Mouse (Mus musculus) heart, postnatal 36 days (tissue): ENCODE measurements around the gene Slc25a51. TPM values are rescaled to one million over a fixed set of nuclear protein-coding genes. Genes with fewer than 3 reads are reported as not detected.
"Not testable (repeated sequence)": the region's sequence is repeated elsewhere in the genome, so short reads cannot be mapped to it uniquely, and the experiment has no call there.

Experiments
- DNase-seq, 2 experiments: peaks; one replicate each; pipeline ENCODE4 v3.0.0; 2021 to 2022
- intact Hi-C: fragments of 180-260 bp; cut with DNase I; formaldehyde crosslinking; loops from one replicate; pipeline ENCODE4 v1.15.1; 2025
- total RNA-seq, 2 experiments: library from RNA; stranded (reverse); gene quantifications; 2 replicates each; pipeline ENCODE4 v1.2.3; 2021

Gene Slc25a51
- total RNA-seq, 2 experiments from 2014 or later: 107 to 111 TPM

- DNase-seq: no peak
- intact Hi-C loops: loop anchor here (10.0 kb wide), 1 partner anchor 649 kb away; the partner anchor contains the start of gene Zcchc7
These were observed 5.1 kb downstream of the Slc25a51 start for GRCm38 (mm10) chr4:45403499-45403878.

DNA sequence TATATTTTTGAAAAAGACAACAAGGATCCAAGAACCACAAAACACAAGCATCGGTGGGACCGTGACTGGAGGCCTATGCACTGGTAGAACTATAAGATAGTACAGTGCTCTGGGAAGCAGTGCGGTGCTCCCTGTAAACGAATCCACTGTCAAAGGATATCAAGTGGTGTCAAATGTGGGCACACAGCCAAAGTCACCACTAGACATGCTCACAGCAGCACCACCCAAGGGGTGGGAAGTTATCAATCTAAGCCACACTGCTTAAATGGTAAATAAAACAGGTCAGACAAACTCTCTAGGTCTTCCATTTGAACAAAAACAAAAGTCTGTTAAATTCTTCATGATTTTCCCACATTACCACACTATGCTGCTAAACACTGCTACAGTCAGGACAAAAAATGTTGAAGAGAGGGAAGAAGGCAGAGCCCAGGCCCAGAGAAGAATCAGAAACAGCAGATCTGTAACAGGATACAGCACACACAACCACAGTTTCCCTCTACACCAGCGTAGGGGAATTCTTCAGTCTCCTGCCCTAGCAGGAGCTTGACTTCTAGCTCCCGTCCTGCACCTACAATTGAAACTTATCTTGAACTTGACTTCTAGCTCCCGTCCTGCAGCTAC is 5.6 kb downstream of the Slc25a51 start:
- intact Hi-C loops: loop anchor here (10.0 kb wide), 1 partner anchor 648 kb away; the partner anchor contains the start of gene Zcchc7
- DNase-seq: no peak

DNA sequence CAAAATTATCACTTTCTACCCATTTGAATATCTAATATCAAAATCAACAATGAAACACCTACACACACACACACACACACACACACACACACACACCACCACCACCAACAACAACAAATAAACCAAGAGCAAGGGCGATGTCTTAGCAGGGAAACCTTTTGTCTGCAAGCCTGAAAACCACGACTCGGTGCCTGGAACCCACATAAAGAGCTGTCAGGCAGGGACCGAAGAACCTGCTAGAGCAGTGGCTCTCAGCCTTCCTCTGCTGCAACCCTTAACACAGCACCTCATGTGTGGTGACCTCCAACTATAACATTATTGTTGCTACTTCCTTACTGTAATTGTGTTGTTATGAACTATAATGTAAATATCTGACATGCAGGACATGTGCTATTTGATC is 6.3 kb downstream of the Slc25a51 start:
- no peak for DNase-seq
- intact Hi-C loops: loop anchor here (10.0 kb wide), 1 partner anchor 647 kb away; the partner anchor contains the start of gene Zcchc7

- no peak for DNase-seq
- intact Hi-C loops: loop anchor here (10.0 kb wide), 1 partner anchor 645 kb away; the partner anchor contains the start of gene Zcchc7
These were observed 8.9 kb downstream of the Slc25a51 start for GRCm38 (mm10) chr4:45399421-45400210.

- intact Hi-C loops, DNase-seq: not testable (repeated sequence)
These were observed 10.3 kb downstream of the Slc25a51 start for GRCm38 (mm10) chr4:45398315-45398714.

- intact Hi-C loops, DNase-seq: not testable (repeated sequence)
These were observed 12.4 kb downstream of the Slc25a51 start for GRCm38 (mm10) chr4:45396211-45396610.

DNA sequence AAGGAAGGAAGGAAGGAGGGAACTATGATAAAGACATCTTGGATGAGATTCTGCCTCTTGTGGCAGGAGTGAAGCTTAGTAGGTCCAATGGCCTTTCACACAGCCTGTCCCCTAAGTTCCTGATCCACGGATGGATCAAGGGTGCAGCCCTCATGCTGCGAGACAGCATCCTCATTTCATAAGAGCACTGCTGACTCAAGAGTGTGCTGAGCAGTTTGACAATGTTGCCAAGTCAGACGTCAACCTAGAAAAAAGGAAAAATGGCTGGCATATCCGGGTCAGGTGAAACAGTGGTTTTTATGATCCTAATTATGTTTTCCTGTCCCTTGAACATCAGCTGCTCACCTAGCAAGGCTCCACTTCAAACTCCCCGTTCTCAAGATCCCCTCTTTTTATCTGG is 14.9 kb downstream of the Slc25a51 start:
- DNase-seq: no peak
- intact Hi-C loops: no loop called here

DNA sequence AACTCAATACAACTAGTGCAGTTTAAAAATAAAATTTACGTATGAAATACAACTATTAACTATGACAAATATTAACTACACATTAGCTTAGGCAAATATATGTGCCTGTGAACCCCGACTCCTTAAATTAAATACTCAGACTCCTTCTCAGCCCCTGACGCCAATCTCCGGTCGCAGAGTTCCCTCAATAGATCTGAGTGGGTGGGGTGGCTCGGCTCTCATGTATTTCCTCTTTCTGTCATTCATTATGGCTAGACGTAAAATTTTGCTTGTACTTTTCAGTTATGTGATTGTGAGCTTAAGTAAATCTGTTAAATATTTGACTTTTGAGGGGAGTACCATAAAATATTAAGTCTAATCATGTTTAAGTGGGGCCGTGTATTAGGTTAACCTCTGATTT is 15.6 kb downstream of the Slc25a51 start:
- intact Hi-C loops: no loop called here
- no peak for DNase-seq

DNA sequence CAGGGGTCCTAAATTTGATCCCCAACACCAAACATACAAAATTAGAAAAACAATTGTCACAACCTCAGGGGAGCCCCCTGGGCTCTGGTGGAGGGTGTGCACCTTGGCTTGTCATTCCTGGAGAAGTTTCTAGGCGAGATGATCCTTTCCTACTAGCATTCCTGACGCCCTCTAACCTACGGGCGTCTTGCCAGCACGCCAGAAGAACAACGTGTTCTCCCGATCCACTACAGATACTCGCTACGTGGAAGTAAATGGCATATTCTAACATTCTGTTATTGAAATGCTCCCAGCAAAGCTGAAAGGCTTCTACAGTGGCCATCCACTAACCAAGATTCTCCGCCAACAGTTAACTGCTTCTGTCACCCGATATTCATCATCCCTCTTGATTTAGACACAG is 16.0 kb downstream of the Slc25a51 start:
- intact Hi-C loops: no loop called here
- DNase-seq: no peak

DNA sequence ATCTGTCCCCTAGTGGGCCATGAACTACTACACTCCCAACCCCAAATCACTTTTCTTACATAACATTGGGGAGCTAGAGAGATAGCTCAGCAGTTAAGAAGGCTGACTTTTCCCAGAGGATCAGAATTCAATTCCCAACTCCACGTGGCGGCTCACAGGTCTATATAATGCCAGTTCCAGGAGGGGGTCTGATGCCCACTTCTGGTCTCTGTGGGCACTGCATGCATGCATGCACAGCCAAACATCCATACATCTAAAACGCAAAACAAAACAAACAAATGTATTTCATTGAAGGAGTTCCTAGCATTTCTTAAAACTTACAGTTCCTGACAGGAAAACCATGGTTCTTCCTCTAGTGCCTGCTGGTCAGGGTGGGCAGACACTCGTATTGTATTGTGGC is 16.5 kb downstream of the Slc25a51 start:
- intact Hi-C loops: no loop called here
- DNase-seq: no peak

DNA sequence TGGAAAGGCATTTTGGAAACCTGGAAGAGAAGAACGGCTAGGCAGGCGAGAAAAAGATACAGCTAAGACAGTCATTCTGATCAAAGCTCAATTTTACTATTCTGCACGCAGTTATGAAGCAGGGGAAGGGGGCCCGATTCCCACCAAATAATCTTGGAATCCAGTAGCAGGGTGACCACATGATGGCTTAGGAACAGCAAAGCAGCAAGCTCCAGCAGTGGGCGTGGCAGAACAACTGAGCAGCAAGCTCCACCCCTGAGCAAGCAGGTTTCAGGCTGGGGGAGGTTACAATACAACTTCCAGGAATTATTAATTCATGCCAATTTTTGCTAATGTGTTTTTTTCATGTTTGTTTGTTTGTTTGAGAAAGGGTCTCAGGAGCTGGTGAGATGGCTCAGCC is 21.3 kb downstream of the Slc25a51 start:
- intact Hi-C loops, DNase-seq: not testable (repeated sequence)

DNA sequence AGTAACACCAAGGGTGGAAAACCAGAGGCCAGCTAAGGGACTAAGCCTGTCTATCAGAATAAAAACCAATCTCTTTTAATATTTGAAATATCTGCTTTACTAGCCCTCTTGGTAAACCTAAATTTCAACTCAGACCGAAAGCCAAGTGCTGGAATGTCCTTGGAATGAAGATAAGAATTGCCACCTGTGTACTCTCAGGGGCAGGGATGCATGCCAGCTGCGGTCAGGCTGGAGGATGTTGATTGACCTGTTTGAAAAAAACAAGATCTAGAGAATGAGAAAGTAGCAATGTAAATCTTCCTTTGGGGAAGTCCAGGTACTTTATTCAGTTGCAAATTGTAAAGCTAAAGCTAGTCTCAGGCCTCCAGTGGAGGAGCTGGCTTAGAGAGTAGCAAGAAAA is 26.4 kb downstream of the Slc25a51 start:
- DNase-seq: not testable (repeated sequence)

GRCm38 (mm10) chr4:45380903-45381580 is 27.5 kb downstream of the Slc25a51 start:
- DNase-seq: not testable (repeated sequence)

More for the DNA sequence above, 26.4 kb downstream of the Slc25a51 start:
- intact Hi-C loops: not testable (repeated sequence)

DNA sequence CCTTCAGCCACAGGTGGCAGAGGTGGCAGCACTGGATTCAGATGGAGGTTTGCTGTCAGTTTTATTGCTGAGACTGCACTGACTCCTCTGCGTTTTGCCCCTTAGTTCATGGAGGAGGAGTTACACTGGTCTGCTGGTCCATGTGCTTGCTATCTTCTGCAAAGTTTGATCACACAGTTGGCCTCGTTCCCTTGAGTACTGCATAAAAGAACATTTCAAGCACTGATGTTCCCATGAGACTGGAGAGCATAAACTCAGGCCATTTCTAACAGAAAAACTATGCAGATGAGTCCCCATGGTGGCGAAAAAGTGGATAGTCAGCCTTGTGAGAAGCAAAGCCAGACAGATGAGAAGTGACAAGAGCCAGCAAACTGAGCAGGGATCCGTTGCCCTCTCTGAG is 32.0 kb downstream of the Slc25a51 start:
- intact Hi-C loops: no loop called here

More at GRCm38 (mm10) chr4:45380903-45381580, 27.5 kb downstream of the Slc25a51 start:
- intact Hi-C loops: not testable (repeated sequence)

DNA sequence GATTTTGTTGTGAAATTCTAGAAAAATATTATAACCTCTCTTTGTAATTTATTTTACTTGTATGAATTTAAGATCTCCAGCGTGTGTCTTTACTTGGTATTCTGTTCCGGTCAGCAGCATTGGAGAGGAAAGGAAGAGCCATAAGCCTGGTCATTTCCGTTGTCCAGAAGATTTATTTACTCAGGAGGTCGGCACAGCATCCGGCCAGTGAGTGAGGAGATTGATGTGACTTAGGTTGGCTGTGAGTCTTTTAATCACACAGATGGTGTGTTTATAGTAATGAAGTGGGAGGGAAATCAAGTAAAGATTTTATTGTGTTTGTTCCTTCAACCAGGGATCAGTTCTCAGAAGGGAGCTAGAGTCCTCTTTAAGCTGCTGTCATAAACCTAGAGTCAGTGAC is 33.7 kb downstream of the Slc25a51 start:
- no peak for DNase-seq
- intact Hi-C loops: no loop called here

More for the DNA sequence above, 32.0 kb downstream of the Slc25a51 start:
- DNase-seq: no peak

DNA sequence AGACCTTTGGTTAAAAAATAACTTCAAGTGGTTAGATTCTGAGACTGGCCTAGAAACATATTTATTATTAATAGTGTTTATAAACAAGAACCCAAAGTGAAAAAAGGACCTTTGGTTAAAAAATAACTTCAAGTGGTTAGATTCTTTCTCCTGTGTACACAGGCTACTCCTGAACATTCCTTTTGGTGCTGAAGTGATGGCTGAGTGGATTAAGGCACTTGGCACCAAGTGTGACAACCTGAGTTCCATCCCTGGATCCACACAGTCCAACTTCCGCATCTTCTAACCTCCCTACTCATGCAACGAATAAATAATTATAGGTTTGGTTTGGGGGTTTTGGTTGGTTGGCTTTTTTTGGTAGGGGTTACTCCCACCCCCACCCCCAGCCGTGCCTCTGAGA is 37.3 kb downstream of the Slc25a51 start:
- intact Hi-C loops: no loop called here
- DNase-seq: no peak

GRCm38 (mm10) chr4:45356653-45357052 is 51.9 kb downstream of the Slc25a51 start:
- no peak for DNase-seq
- intact Hi-C loops: no loop called here
